Mouse (Mus musculus): ENCODE results near the gene Morn3.
"Not testable (repeated sequence)": the region's sequence is repeated elsewhere in the genome, so short reads cannot be mapped to it uniquely, and the experiment has no call there.

Gene Morn3

DNA sequence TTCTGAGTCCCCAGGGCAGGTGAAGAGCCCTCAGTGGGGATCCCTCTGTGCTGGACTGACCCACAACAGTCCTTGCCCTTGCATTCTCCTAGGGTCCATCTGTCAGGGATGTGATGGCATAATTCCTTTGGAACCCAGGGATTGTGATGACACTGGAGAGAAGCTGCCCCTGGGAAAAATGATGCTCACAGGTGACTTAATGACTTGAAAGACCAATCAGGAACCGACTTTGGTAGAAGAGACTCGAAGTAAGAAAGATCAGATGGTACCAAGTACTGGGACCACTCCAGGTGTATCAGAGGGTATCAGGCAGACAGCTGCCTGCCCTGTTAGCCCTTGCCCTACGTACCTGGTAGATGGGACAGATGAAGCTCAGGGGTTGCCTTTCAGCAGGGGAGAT is at the start of gene Morn3:
Morn3 (minus strand) TSS at position 101 of the 400 bp plus-strand sequence.
- DNase-seq = no peak

GRCm38 (mm10) chr5:123096299-123096698 is 49.5 kb upstream of the Morn3 start:
- DNase-seq = no peak

- DNase-seq = no peak
Observed at GRCm38 (mm10) chr5:123094238-123094991, 47.6 kb upstream of the Morn3 start.

- no peak for DNase-seq
Observed at GRCm38 (mm10) chr5:123093077-123093633, 46.3 kb upstream of the Morn3 start.

GRCm38 (mm10) chr5:123090560-123091306 is 43.9 kb upstream of the Morn3 start:
- DNase-seq = no peak

- no peak for DNase-seq
Observed at GRCm38 (mm10) chr5:123088784-123089183, 42.0 kb upstream of the Morn3 start.

GRCm38 (mm10) chr5:123086501-123086900 is 39.7 kb upstream of the Morn3 start:
- DNase-seq = no peak

DNA sequence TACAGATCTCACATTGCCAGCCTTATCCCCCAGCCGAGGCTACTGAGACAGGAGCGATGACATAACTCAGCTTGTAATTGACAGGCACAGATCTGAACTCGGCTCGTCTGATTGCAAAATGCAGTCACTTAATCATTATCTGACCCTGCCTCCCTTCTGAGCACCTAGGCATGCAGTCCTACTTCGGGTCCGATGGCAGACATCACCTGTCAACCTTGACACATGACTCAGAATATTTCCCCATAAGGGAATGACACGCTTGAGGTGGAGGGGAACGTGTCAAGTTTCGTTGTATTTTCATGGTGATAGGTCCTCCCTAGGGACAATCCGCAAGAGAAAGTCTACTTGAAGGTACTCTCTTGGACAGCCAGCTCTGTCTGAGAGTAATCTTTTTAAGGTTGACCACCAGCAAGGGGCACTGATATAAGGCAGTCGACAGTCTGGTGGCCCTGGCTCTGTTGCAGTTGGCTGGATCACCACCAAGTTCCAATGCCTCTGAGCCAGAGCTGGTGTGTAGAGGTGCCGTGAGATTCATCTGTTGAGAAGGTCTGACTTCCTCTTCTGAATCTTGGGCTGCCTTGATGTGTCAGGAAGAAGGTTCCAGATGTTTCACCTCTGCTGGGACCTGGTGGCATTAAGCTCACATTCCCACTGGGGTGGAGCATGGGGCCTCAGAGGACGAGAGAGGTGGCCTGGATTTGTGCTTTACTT is 36.7 kb upstream of the Morn3 start:
- DNase-seq = no peak

GRCm38 (mm10) chr5:123080510-123080909 is 33.7 kb upstream of the Morn3 start:
- DNase-seq = no peak

GRCm38 (mm10) chr5:123080041-123080440 is 33.2 kb upstream of the Morn3 start:
- DNase-seq = no peak

- no peak for DNase-seq
Observed at GRCm38 (mm10) chr5:123079568-123079967, 32.8 kb upstream of the Morn3 start.

GRCm38 (mm10) chr5:123076419-123077281 is 29.8 kb upstream of the Morn3 start:
- no peak for DNase-seq

DNA sequence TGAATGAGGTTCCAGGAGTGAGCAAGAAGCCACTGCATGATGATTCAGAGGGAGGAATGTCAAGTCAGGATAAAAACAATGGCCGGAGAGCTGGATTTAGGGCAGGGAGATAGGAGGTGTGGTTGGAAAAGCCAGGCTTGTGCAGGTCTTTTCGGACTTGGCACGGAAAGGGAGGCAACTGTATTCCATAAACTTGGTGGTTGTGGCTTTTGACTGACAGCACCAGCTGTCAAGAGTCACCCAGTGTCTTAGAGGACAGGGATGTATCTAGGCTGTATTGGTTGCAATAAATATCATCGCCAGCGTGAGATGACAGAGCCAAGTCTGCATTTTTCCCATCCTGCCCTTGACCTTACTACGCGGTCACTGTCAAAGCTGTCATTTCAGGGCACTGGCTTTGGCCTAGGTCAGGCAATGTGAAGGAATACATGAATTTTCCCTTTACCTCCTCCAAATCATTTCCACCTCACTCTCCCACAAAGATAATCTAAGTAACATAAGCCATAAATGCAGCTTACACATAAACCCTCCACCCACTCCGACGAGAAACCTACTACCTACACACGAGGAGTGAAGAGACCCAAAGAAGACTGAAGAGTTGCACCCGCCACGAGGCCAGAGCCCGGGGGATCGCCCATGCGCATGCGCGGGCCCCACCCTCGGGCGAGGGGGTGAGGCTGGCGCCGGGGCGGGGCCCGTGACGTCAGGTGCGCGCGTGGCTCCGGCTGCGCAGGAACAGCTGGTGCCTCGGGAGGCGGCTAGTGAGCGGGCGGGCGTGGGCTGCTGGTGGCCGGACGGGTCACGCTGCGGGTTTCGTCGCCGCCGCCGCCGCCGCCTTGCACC is 29.0 kb upstream of the Morn3 start:
- peak; percentile 94 for DNase-seq

GRCm38 (mm10) chr5:123068714-123069113 is 21.9 kb upstream of the Morn3 start:
- DNase-seq = no peak

GRCm38 (mm10) chr5:123068115-123068514 is 21.3 kb upstream of the Morn3 start, which contains the start of gene Tmem120b:
Gene Tmem120b (plus strand): TSS chr5:123068415.
- DNase-seq = no peak

DNA sequence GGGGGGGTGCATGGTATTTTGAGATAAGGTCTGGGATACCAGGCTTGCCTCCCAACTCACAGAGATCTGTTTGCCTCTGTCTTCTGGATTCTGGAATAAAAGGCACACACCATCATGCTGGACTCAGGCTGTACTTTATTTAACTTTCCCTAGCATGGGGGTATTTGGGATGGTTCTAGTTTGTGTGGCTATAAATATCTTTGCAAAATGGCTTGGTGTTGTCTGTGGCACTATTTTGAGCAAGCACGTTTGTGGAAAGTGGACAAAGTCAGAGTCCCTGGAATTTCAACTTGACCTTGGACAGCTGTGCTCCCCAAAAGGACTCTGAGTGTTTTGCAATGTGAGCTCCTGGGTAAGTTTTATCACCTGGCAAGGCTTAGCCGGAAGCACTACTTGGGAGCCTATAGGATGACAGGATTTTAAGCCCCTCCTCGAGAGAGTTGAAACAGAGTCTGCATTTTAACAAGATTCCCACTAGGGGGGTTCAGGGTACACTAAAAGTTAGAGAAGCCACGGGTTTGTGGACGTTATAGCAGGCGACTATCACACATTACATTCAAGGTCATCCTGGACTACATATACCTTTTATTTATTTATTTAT is 20.7 kb upstream of the Morn3 start:
- DNase-seq = peak; percentile 66

DNA sequence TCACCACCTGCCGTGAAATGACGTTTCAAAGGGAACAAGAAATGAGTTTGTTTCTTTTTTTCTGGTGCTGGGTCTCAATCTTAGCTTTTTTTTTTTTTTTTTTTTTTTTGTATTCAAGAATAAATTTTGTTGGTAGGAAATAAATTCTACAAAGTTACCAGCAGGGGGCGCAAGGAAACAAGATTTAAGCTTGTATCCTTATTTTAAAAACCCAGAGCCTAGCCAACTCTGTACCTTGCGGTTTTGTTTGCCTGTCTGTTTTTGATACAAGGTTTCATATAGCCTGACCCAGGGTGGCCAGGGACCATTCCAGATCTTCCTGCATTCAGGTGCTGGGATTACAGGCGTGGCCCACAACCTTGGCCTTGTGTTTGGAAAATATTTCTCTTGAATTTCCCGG is 17.4 kb upstream of the Morn3 start:
- peak; percentile 79 for DNase-seq

DNA sequence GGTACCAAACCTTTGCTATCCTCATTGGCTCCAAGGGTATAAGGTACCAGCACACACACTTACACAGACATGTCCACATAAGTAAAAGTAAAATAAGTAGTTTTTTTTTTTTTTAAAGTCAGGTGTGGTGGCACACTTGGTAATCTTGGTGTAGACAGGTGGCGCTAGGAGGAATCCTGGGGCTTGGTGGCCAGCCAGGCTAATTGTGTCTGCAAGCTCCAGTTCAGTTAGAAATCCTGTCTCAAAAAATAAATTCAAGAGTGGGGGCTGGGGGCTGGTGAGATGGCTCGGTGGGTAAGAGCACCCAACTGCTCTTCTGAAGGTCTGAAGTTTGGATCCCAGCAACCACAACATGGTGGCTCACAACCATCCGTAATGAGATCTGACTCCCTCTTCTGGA is 16.3 kb upstream of the Morn3 start:
- no peak for DNase-seq

- DNase-seq = not testable (repeated sequence)
Observed at GRCm38 (mm10) chr5:123061402-123061749, 14.6 kb upstream of the Morn3 start.

DNA sequence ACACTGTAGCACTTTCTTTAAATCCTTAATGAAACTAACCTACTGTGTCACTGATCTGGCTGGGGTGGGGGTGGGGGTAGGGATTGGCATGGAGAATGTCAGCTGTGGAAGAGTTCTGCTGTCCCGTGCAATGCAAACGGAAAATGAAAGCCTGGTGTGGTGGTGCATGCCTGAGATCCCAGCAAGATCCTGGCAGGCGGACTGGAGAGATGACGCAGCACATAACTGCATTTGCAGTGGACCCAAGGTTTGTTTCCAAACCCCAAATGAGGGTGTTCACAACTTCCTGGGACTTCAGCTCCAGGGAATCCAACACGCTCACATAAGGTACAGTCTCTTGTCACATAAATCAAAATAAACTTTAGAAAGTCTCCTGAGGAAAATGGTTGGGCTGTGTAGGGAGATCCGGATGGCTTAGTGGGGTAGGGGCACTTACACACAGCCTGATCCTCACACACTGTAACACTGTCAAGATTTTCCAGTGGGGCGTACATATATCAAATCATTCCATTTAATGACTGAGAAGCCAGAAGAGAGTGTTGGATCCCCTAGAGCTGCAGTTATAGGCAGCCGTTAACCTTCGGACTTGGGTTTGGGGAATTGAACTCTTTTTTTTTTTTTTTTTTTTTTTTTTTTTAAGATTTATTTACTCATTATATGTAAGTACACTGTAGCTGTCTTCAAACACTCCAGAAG is 14.0 kb upstream of the Morn3 start:
- DNase-seq = peak; percentile 36
